Mouse (Mus musculus): ENCODE measurements at regions not wholly inside any gene's neighbourhood (a gene's known extent, or its start where the extent isn't known, plus 50 kb on each side); places are given as distances from the start of the nearest gene placed in this dataset.

DNA sequence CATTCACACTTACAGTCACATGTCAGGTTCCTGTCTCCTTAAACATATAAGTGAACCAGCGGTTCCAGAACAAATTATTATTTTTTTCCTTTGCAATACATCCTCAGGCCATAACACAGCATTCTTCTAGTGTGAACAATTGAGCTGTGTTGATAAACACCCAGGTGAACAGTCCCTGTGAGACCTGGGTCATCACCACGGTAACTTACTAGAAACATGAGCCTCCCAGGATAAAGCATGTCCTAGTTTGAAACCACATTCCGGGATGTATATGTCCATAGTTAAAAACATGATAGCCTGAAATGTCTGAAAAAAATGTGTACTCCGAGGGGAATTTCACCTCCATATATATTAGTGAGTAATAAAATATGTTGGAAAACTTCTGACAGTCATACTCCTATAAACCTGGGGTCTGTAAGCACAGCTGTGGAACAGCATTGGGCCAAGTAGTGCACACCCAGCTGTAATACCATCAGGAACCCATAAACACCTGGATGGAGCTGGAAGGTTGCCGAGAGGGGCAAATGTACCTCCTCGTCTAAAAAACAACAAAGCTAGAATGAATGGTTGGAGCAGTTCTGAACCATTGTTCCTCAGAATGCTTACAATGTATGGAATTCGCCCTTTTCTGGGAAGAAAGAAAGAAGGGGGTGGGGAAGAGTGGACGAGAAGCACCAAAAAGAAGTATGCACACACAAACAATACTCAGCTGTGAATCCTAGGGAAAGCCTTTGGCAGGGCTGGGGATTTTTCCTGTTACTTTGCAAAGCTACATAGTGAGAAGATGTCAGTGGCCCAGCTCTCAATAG is 232.9 kb downstream of the Irs2 start:
- no peak for ATAC-seq (replicated peaks; ENCODE audit: low FRiP score)
- Histone ChIP-seq H3K9me3 (replicated peaks) (no peaks in the 10 kb centered on the region; the same call in 1 of the 2 replicates), H3K27ac (no peak overlapping the region), H3K4me3 (replicated peaks) (no peak overlapping the region), H3K4me1 (no peaks in the 10 kb centered on the region), H3K9ac (no peak overlapping the region), H3K27me3 (no peaks in the 10 kb centered on the region), H3K4me2 (no peak overlapping the region), H3K36me3 (no peaks in the 10 kb centered on the region)
- 67% methylated on average over 8 of the region's 8 CpGs for WGBS

- Histone ChIP-seq H3K9me3 (replicated peaks) (no peaks in the 10 kb centered on the region; the same call in 1 of the 2 replicates), H3K4me3 (replicated peaks) (no peak overlapping the region), H3K4me1 (no peaks in the 10 kb centered on the region), H3K9ac (no peak overlapping the region), H3K4me2 (no peak overlapping the region), H3K36me3 (no peaks in the 10 kb centered on the region), H3K27me3 (no peaks in the 10 kb centered on the region), H3K27ac (no peak overlapping the region)
- no peak for ATAC-seq (replicated peaks; ENCODE audit: low FRiP score)
- 90% methylated on average over 3 of the region's 3 CpGs for WGBS
These were observed 233.5 kb downstream of the Irs2 start for GRCm38 (mm10) chr8:10774778-10775177.

DNA sequence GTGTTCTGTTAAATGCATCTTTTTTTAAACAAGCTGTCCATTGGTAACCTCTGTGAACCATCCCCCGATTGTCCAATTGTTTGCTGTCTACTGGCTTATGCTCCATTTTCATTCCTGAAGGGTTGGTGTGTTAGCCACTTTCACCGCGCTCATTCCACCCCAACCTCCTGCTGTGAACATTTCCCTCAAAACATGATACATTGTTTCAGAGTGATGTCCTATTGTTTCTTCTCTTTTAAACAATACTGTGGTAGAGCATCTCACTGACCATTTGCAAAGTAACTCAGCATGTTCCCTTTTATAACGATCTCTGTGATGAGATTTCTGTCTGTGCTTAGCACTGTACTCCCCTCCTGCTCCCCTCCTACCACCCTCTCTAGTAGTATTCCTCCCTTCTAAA is 240.1 kb downstream of the Irs2 start:
- H3K27me3 ChIP-seq = no peaks in the 10 kb centered on the region
- H3K4me2 ChIP-seq = no peak overlapping the region
- H3K9ac ChIP-seq = no peak overlapping the region
- H3K4me1 ChIP-seq = no peaks in the 10 kb centered on the region
- 88% methylated on average over 4 of the region's 4 CpGs for WGBS
- no peak overlapping the region for H3K4me3 ChIP-seq (replicated peaks)
- no peak for ATAC-seq (replicated peaks; ENCODE audit: low FRiP score)
- no peaks in the 10 kb centered on the region for H3K36me3 ChIP-seq
- no peak overlapping the region for H3K27ac ChIP-seq
- no peaks in the 10 kb centered on the region for H3K9me3 ChIP-seq (replicated peaks)

GRCm38 (mm10) chr8:10763907-10764306 is 244.4 kb downstream of the Irs2 start:
- 73% methylated on average over 2 of the region's 2 CpGs for WGBS

DNA sequence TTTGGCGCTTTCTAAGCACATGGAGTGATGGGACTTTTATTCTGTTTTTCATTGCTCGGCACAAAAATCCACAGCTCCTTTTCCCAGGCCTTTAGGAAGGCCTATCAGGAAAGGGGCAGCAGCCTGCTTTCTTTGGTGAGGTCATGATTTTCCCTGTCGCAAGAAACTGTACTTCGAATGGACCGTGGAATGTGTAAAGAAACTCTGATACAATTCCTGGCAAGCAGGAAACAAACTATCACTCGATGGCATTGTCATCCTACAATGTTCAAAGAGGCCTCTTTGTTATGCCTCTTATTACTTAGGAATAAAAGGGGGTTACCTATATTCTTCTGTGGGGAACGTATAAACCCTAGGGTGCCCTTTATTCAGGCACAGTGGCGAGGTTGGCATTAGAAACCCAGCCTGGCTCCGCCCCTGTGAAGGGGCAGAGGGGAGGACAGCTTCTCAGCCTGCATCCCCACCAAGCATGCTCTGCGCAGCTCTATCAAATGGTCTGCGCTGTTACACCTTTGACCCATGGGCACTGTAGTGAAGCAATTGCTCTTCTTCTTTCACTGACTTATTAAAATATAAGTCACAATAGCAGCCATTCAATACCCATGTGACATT is 246.5 kb downstream of the Irs2 start:
- H3K36me3 ChIP-seq = no peaks in the 10 kb centered on the region
- no peaks in the 10 kb centered on the region for H3K9me3 ChIP-seq (replicated peaks)
- peaks cover 21% of the 10 kb centered on the region for H3K4me1 ChIP-seq
- 0 out of 2 replicates have a peak, but pooled peaks cover 2% of the 10 kb centered on the region for H3K27me3 ChIP-seq
- H3K4me3 ChIP-seq (replicated peaks) = no peak overlapping the region
- H3K9ac ChIP-seq = no peak overlapping the region
- H3K4me2 ChIP-seq = 0 out of 2 replicates have a peak overlapping the region, but pooled peaks have one; percentile 43
- H3K27ac ChIP-seq = peak overlapping the region; percentile 88
- 46% methylated on average over 11 of the region's 11 CpGs for WGBS
- peak; percentile 41; the same call in 1 of the 2 replicates for ATAC-seq (replicated peaks; ENCODE audit: low FRiP score)

More at GRCm38 (mm10) chr8:10763907-10764306, 244.4 kb downstream of the Irs2 start:
- Histone ChIP-seq H3K9ac (no peak overlapping the region), H3K27me3 (0 out of 2 replicates have a peak, but pooled peaks cover 2% of the 10 kb centered on the region), H3K9me3 (replicated peaks) (no peaks in the 10 kb centered on the region), H3K4me3 (replicated peaks) (no peak overlapping the region), H3K4me2 (no peak overlapping the region), H3K4me1 (peaks cover 21% of the 10 kb centered on the region), H3K36me3 (no peaks in the 10 kb centered on the region), H3K27ac (no peak overlapping the region)
- ATAC-seq (replicated peaks; ENCODE audit: low FRiP score) = no peak

DNA sequence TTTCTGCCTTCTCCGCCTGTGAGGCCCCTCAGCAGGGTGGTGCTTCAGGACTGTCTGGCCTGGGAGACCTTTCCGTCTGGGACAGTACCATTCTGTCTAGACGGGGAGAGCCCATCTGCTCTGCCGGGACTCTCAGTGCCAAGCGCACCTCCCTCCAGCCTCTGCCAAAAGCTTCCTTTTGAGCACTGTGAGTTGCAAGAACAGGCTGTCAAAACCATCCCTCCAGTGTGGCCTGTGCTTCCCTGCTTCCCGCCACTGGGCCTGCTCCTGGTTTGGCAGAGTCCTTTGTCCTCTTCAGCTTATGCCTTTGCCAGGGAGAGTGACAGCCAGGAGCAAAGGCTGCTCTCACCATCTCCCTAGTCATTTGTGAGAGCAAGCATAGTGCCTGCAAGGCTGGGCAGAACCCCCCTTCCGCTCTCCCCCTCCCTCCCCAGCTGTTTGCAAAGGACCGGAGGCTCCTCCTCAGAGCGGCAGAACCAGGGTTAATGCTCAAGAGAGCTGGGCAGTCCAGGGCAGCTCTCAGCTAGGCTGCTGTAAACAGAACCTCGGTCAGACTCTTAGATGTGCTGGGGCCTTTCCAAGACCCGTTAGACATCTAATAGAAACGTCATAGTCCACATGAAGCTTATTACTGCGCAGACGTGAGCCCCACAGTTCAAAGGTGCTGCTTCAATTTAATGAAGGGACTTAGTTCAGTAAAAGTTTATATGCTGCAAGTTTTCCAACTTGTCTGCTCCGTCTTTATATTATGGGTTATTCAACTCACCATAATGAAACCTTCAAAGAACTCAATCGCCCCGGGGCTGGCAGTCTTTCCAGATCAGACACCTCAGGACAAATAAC is 247.2 kb downstream of the Irs2 start:
- H3K27ac ChIP-seq = peak overlapping the region; percentile 88
- H3K9ac ChIP-seq = no peak overlapping the region
- H3K9me3 ChIP-seq (replicated peaks) = no peaks in the 10 kb centered on the region
- ATAC-seq (replicated peaks; ENCODE audit: low FRiP score) = peak; percentile 93
- H3K4me1 ChIP-seq = peaks cover 21% of the 10 kb centered on the region
- no peak overlapping the region for H3K4me3 ChIP-seq (replicated peaks)
- 7% methylated on average over 17 of the region's 17 CpGs for WGBS
- peak overlapping the region; percentile 43 for H3K4me2 ChIP-seq
- 0 out of 2 replicates have a peak, but pooled peaks cover 2% of the 10 kb centered on the region for H3K27me3 ChIP-seq
- no peaks in the 10 kb centered on the region for H3K36me3 ChIP-seq

DNA sequence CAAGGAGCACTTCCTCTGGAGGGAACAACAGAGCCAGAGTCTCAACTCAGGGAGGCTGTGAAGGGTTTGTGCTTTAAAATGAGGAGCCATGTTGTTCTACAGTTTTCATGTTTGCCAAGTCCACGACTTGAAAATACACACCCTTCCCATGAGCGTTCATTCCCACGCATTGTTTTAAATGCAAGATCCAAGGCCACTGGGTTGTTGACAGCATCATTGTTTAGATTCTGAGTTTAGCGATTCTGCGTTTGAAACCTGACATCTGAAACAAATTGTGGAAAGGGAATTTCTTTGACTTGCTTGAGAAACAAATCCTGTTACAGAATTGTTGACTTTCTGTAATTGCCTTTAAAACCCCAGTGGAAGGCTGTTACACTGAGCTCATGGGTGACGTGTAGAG is 248.0 kb downstream of the Irs2 start:
- Histone ChIP-seq H3K9me3 (replicated peaks) (no peaks in the 10 kb centered on the region), H3K4me2 (no peak overlapping the region), H3K36me3 (no peaks in the 10 kb centered on the region), H3K4me3 (replicated peaks) (no peak overlapping the region), H3K4me1 (peaks cover 21% of the 10 kb centered on the region), H3K9ac (no peak overlapping the region), H3K27ac (peak overlapping the region; percentile 88; the same call in 1 of the 2 replicates), H3K27me3 (0 out of 2 replicates have a peak, but pooled peaks cover 2% of the 10 kb centered on the region)
- no peak for ATAC-seq (replicated peaks; ENCODE audit: low FRiP score)
- WGBS = 52% methylated on average over 6 of the region's 6 CpGs

GRCm38 (mm10) chr8:10758151-10758550 is 250.1 kb downstream of the Irs2 start:
- H3K36me3 ChIP-seq = no peaks in the 10 kb centered on the region
- H3K9me3 ChIP-seq (replicated peaks) = no peaks in the 10 kb centered on the region
- H3K27me3 ChIP-seq = 0 out of 2 replicates have a peak, but pooled peaks cover 2% of the 10 kb centered on the region
- no peak overlapping the region for H3K9ac ChIP-seq
- no peak for ATAC-seq (replicated peaks; ENCODE audit: low FRiP score)
- H3K4me1 ChIP-seq = peaks cover 21% of the 10 kb centered on the region
- no peak overlapping the region for H3K4me2 ChIP-seq
- WGBS = 87% methylated on average over 4 of the region's 4 CpGs
- H3K4me3 ChIP-seq (replicated peaks) = no peak overlapping the region
- no peak overlapping the region for H3K27ac ChIP-seq

GRCm38 (mm10) chr8:10754986-10755308 is 253.3 kb downstream of the Irs2 start:
- Histone ChIP-seq H3K9ac (no peak overlapping the region), H3K4me1 (no peaks in the 10 kb centered on the region; the same call in 1 of the 2 replicates), H3K9me3 (replicated peaks) (no peaks in the 10 kb centered on the region), H3K36me3 (no peaks in the 10 kb centered on the region), H3K27me3 (no peaks in the 10 kb centered on the region), H3K27ac (no peak overlapping the region), H3K4me3 (replicated peaks) (no peak overlapping the region), H3K4me2 (no peak overlapping the region)
- no peak for ATAC-seq (replicated peaks; ENCODE audit: low FRiP score)
- WGBS = 86% methylated on average over 4 of the region's 4 CpGs

DNA sequence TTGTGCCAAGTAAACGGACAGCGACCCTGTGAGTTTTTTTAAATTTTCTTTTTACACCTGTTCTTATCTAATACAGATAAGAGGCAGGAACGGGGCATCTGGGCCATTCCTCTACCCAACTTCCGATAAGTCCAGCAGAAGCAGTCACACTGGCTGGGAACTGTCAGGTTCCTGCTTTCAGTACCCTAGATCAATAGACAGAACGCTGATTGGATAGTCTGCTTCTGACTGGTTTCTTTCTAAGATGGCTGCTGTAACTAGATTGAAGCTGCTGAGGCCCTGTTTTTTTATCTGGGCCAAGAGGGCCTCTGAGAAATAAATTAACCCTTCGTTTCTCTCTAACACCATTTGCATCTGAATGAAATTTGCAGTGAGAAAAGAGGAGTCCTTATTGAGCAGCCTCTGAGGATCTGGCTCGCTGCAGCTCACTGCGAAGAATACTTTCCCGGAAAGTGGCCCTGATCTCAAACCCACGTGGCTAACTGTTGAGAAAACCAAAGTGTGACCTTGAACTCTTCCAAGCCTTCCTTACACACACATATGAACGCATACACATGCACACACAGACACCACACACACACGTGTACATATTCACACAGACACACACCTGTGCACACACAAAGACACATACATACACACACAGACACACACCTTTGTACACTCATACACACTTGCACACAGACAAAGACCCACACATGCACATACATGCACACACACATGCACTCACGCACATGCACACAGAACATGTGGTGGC is 253.8 kb downstream of the Irs2 start:
- Histone ChIP-seq H3K9me3 (replicated peaks) (no peaks in the 10 kb centered on the region), H3K9ac (no peak overlapping the region)
- no peak for ATAC-seq (replicated peaks; ENCODE audit: low FRiP score)

GRCm38 (mm10) chr8:10753056-10753455 is 255.2 kb downstream of the Irs2 start:
- H3K4me2 ChIP-seq = no peak overlapping the region
- H3K4me1 ChIP-seq = no peaks in the 10 kb centered on the region
- no peaks in the 10 kb centered on the region for H3K27me3 ChIP-seq
- no peaks in the 10 kb centered on the region for H3K9me3 ChIP-seq (replicated peaks)
- H3K36me3 ChIP-seq = no peaks in the 10 kb centered on the region
- no peak overlapping the region for H3K9ac ChIP-seq
- no peak overlapping the region for H3K27ac ChIP-seq
- no peak for ATAC-seq (replicated peaks; ENCODE audit: low FRiP score)
- 80% methylated on average over 6 of the region's 6 CpGs for WGBS
- H3K4me3 ChIP-seq (replicated peaks) = no peak overlapping the region

More for the DNA sequence above, 253.8 kb downstream of the Irs2 start:
- H3K36me3 ChIP-seq = no peaks in the 10 kb centered on the region
- no peaks in the 10 kb centered on the region for H3K4me1 ChIP-seq
- WGBS = 87% methylated on average over 13 of the region's 13 CpGs
- no peak overlapping the region for H3K4me2 ChIP-seq
- no peak overlapping the region for H3K27ac ChIP-seq
- no peak overlapping the region for H3K4me3 ChIP-seq (replicated peaks)
- no peaks in the 10 kb centered on the region for H3K27me3 ChIP-seq
